Mouse (Mus musculus) olfactory bulb, adult 2 months (tissue): Measurements from ENCODE around the gene Phkb. TPM values are rescaled to one million over a fixed set of nuclear protein-coding genes. Genes with fewer than 3 reads are reported as not detected.
"Not testable (repeated sequence)": the region's sequence is repeated elsewhere in the genome, so short reads cannot be mapped to it uniquely, and the experiment has no call there.

Experiments used
- H3K27ac ChIP-seq: fragments of 200-500 bp; 2 replicates; pipeline ENCODE4 v1.5.1; 2012; ENCODE audit warnings: low read depth, low read length; ENCODE audit not compliant: insufficient read depth
- H3K4me1 ChIP-seq: fragments of 200-500 bp; 2 replicates; pipeline ENCODE4 v1.6.1; 2012; ENCODE audit warnings: low read length; ENCODE audit not compliant: control insufficient read depth, insufficient read depth
- H3K4me3 ChIP-seq: fragments of 200-500 bp; 2 replicates; pipeline ENCODE4 v1.5.1; 2012; ENCODE audit warnings: mild to moderate bottlenecking, low read depth, low read length, moderate library complexity; ENCODE audit not compliant: insufficient read depth
- CTCF ChIP-seq: fragments of 200-500 bp; IDR thresholded peaks from 2 replicates; pipeline ENCODE4 v1.5.1; 2012; ENCODE audit warnings: low read depth, mild to moderate bottlenecking, low read length, moderate library complexity; ENCODE audit not compliant: insufficient read depth
- POLR2A ChIP-seq: fragments of 200-500 bp; IDR thresholded peaks from 2 replicates; pipeline ENCODE4 v1.6.1; 2012; ENCODE audit warnings: mild to moderate bottlenecking, low read depth, low read length, moderate library complexity; ENCODE audit not compliant: insufficient read depth
- WGBS: fragments of 180-500 bp; shearing (Covaris S2); methylation state at CpG from one replicate; pipeline ENCODE4 v1.1.7; 2018; 5-methylcytosine and 5-hydroxymethylcytosine counted together
- polyA plus RNA-seq: library from polyadenylated mRNA; stranded (reverse); fragments of >200 nt; gene quantifications from 2 replicates; pipeline ENCODE4 v1.2.4, GENCODE M21; 2012; ENCODE audit warnings: low replicate concordance; ENCODE audit not compliant: missing spikeins, insufficient read depth, insufficient read length

The Phkb gene
- polyA plus RNA-seq, result not detected in 2 replicates

DNA sequence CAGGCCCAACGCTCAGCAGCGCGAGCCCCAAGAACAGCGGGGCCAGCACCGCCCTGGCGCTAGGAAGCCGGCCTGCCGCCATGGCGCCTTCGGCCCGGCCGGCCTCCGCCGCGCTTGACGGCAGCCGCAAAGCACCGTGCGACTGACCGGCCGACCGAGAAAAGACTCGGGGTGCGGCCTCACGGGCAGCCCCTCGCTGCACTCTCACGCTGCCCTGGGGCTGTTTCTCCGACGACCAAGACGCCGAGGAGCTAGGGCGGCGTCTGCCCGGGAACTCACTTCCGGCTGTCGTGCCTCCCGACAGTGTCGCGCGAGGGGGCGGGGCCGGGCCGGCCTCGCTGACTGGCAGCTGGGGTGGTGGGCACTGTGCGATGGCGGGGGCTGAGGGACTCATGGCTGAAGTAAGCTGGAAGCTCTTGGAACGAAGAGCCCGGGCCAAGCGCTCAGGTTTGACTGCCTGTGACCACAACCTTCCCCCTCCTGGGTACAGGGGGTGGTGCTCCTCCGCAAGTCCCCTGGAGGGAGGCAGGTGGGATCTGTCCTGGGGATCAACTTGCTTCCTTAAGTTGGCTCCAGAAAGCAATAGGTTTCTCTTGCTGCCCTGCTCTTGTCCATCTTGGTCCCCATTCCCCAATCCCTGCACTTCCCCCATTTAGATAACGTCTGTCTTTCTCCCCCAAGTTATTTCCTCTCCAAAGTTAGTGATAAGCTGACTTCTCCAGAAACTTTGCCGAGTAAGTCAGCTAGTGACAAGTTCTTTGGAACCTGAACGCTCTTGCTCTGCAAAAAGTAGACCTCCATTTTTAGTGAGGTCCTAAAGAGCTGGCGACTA, at the start of gene Phkb, which contains the start of gene Itfg1:
Gene Phkb, plus strand, starts transcription at position 303 of the 832 bp plus-strand sequence.
Gene Itfg1, minus strand, starts transcription at position 265 of the 832 bp plus-strand sequence.
- under 1% methylated on average over 54 of the region's 54 CpGs for WGBS
- Histone ChIP-seq H3K4me1 (no peaks in the 10 kb centered on the region), H3K27ac (peak within 1 kb of the TSS; percentile 89), H3K4me3 (peak within 1 kb of the TSS; percentile 76)
- TF ChIP-seq CTCF (no peak), POLR2A (peak; percentile 71; the same call in 1 of the 2 replicates)

GRCm38 (mm10) chr8:85796392-85796791, 44.4 kb upstream of the Phkb start:
- H3K27ac ChIP-seq, H3K4me1 ChIP-seq, H3K4me3 ChIP-seq: not testable (repeated sequence)
- 98% methylated on average over 1 of the region's 1 CpGs for WGBS

- TF ChIP-seq POLR2A (no peak), CTCF (no peak)
- 87% methylated on average over 1 of the region's 1 CpGs for WGBS
- H3K27ac ChIP-seq, result no peak overlapping the region
- H3K4me1 ChIP-seq, result no peaks in the 10 kb centered on the region
- H3K4me3 ChIP-seq, result no peak overlapping the region
Observed at GRCm38 (mm10) chr8:85800164-85800563, 40.6 kb upstream of the Phkb start.

DNA sequence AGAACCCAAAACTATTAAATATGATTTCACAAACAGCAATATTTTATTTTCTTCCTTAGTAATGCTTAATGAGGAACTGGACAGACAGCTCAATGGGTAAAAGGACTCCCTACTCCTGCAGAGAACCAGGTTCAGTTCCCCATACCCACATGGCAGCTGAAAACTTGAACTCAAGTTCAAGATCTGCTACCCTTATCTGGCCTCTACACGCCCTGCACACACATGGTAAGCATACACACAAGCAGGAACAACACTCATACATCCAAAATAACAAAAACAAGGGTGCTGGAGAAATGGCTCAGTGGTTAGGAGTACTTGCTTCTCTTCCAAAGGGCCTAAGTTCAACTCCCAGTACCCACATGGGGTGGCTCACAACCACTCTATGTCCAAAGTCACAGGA, 39.4 kb upstream of the Phkb start:
- TF ChIP-seq CTCF (no peak), POLR2A (no peak)
- Histone ChIP-seq H3K4me3 (no peak overlapping the region), H3K27ac (no peak overlapping the region), H3K4me1 (no peaks in the 10 kb centered on the region)
- 97% methylated on average over 1 of the region's 1 CpGs for WGBS

DNA sequence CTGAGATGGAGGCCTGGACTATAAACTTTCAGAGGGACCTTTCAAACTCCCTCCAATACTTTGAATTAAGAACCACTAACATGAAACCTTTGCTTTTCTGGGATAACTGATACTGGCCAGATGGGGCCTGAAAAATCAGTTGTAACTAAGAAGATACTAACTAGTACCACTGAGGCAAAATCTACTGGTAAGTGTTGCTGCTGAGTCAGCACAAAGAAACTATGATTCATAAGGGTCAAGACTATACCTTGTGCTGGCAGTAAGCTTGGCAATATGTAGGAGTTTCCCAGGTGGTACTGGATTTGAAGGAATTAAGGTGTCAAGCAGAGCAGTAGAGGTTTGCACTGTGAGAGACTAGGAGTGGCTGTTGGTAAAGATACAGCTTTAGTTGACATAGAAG, 27.1 kb upstream of the Phkb start:
- no peak overlapping the region for H3K27ac ChIP-seq
- TF ChIP-seq POLR2A (no peak), CTCF (no peak)

GRCm38 (mm10) chr8:85839916-85840656, 673 bp upstream of the Phkb start:
- WGBS, result 1% methylated on average over 21 of the region's 21 CpGs
- no peaks in the 10 kb centered on the region for H3K4me1 ChIP-seq
- H3K27ac ChIP-seq, result peak overlapping the region; percentile 89
- TF ChIP-seq CTCF, result no peak
- no peak for TF ChIP-seq POLR2A
- H3K4me3 ChIP-seq, result peak overlapping the region; percentile 76

More for the DNA sequence above, 27.1 kb upstream of the Phkb start:
- no peak overlapping the region for H3K4me3 ChIP-seq
- H3K4me1 ChIP-seq, result no peaks in the 10 kb centered on the region

DNA sequence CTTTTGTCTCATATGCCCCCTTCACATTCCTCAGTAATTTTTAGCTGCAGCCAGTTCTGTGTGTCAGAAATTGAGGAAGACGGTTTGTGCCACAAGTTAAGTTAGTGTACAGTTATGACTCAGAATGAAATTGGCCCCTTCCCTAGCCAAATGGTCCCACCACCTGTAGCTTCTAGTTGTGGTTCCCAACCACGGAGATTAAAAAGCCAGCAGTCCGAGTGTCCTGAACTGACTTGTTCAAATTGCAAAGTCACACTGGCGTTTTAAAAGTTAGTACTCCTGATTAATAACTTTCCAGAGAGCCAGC, 683 bp downstream of the Phkb start:
- no peak overlapping the region for H3K4me3 ChIP-seq
- no peak overlapping the region for H3K27ac ChIP-seq
- 6% methylated on average over 4 of the region's 4 CpGs for WGBS
- TF ChIP-seq CTCF (no peak), POLR2A (no peak)
- no peaks in the 10 kb centered on the region for H3K4me1 ChIP-seq

- Histone ChIP-seq H3K4me3 (no peak overlapping the region), H3K4me1 (no peaks in the 10 kb centered on the region), H3K27ac (no peak overlapping the region)
- TF ChIP-seq POLR2A (no peak), CTCF (no peak)
Observed at GRCm38 (mm10) chr8:85845887-85846286, 5.1 kb downstream of the Phkb start.

DNA sequence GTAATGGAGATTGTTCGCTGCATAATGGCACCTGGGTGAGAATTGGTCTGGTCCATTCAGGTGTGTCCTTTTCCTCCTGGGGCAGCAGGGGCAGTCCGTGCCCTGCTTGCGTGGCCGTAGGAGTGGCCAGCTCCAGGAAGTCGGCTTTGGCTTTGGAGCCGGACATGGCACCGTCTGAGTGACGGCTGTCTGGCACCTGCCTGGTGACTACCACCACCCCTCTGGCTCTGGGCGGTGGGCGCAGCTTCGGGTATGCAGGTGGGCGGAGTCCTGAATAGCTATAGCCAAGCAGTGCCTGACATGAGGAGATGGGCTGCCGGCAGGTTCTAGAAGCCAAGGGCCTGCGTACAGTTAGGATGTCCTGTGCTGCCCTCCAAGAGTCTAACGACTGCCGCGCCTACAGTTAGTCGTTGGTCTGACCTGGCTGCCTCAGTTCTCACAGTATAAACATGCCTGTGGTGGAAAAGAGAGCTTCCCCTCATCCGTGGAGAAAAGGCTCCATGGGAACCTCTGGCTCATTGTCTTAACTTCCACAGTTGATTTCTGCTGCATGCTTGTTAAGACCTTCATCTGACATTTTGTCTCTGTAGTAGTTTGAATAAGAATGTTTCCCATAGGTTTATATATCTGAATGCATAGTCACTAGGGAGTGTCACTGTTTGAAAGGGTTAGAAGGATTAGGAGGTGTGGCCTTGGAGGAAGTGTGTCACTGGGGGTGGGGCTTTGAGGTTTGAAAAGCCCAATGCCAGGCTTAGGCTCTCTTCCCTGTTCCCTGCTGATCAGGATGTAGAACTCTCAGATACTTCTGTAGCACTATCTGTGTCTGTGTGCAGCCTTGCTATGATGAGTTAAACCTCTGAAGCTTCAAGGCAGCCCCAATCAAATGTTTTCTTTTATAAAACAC, 13.7 kb downstream of the Phkb start:
- TF ChIP-seq CTCF, result no peak
- no peak for TF ChIP-seq POLR2A
- H3K4me3 ChIP-seq, result no peak overlapping the region
- H3K4me1 ChIP-seq, result no peaks in the 10 kb centered on the region
- H3K27ac ChIP-seq, result no peak overlapping the region
- WGBS, result 93% methylated on average over 19 of the region's 19 CpGs

GRCm38 (mm10) chr8:85857227-85857896, 16.6 kb downstream of the Phkb start:
- not testable (repeated sequence) for H3K27ac ChIP-seq, H3K4me3 ChIP-seq, H3K4me1 ChIP-seq
- WGBS, result 54% methylated on average over 11 of the region's 11 CpGs
